Mouse (Mus musculus): ENCODE measurements at regions not wholly inside any gene's neighbourhood (a gene's known extent, or its start where the extent isn't known, plus 50 kb on each side); places are given as distances from the start of the nearest gene placed in this dataset.

- peak; percentile 41 to 52 for ATAC-seq (replicated peaks in 1 of 2; ENCODE audit: insufficient read depth in 1 of 2, low FRiP score in 2 of 2, low TSS enrichment in 1 of 2, low read depth in 1 of 2, poor library complexity in 2 of 2, severe bottlenecking in 2 of 2)
Observed at GRCm38 (mm10) chr5:138875180-138876076, 55.5 kb downstream of the Gm5294 start.

GRCm38 (mm10) chr5:138881649-138882226 is 61.9 kb downstream of the Gm5294 start:
- no peak for ATAC-seq (replicated peaks in 1 of 2; ENCODE audit: insufficient read depth in 1 of 2, low FRiP score in 2 of 2, low TSS enrichment in 1 of 2, low read depth in 1 of 2, poor library complexity in 2 of 2, severe bottlenecking in 2 of 2)

- ATAC-seq (replicated peaks in 1 of 2; ENCODE audit: insufficient read depth in 1 of 2, low FRiP score in 2 of 2, low TSS enrichment in 1 of 2, low read depth in 1 of 2, poor library complexity in 2 of 2, severe bottlenecking in 2 of 2) = no peak
Observed at GRCm38 (mm10) chr5:138883573-138883972, 63.7 kb downstream of the Gm5294 start.

- no peak for ATAC-seq (replicated peaks in 1 of 2; ENCODE audit: insufficient read depth in 1 of 2, low FRiP score in 2 of 2, low TSS enrichment in 1 of 2, low read depth in 1 of 2, poor library complexity in 2 of 2, severe bottlenecking in 2 of 2)
Observed at GRCm38 (mm10) chr5:138885905-138886304, 66.0 kb downstream of the Gm5294 start.

- ATAC-seq (replicated peaks in 1 of 2; ENCODE audit: insufficient read depth in 1 of 2, low FRiP score in 2 of 2, low TSS enrichment in 1 of 2, low read depth in 1 of 2, poor library complexity in 2 of 2, severe bottlenecking in 2 of 2) = no peak
Observed at GRCm38 (mm10) chr5:138888749-138889148, 68.9 kb downstream of the Gm5294 start.

- ATAC-seq (replicated peaks in 1 of 2; ENCODE audit: insufficient read depth in 1 of 2, low FRiP score in 2 of 2, low TSS enrichment in 1 of 2, low read depth in 1 of 2, poor library complexity in 2 of 2, severe bottlenecking in 2 of 2) = no peak
Observed at GRCm38 (mm10) chr5:138889760-138890159, 69.9 kb downstream of the Gm5294 start.

GRCm38 (mm10) chr5:138894496-138894895 is 74.6 kb downstream of the Gm5294 start:
- ATAC-seq (replicated peaks in 1 of 2; ENCODE audit: insufficient read depth in 1 of 2, low FRiP score in 2 of 2, low TSS enrichment in 1 of 2, low read depth in 1 of 2, poor library complexity in 2 of 2, severe bottlenecking in 2 of 2) = no peak

- 0 out of 4 replicates have a peak, but pooled peaks of 1 of the 2 experiments have one; percentile 37 for ATAC-seq (replicated peaks in 1 of 2; ENCODE audit: insufficient read depth in 1 of 2, low FRiP score in 2 of 2, low TSS enrichment in 1 of 2, low read depth in 1 of 2, poor library complexity in 2 of 2, severe bottlenecking in 2 of 2)
Observed at GRCm38 (mm10) chr5:138897255-138897654, 77.4 kb downstream of the Gm5294 start.

GRCm38 (mm10) chr5:138898440-138898839 is 78.6 kb downstream of the Gm5294 start:
- ATAC-seq (replicated peaks in 1 of 2; ENCODE audit: insufficient read depth in 1 of 2, low FRiP score in 2 of 2, low TSS enrichment in 1 of 2, low read depth in 1 of 2, poor library complexity in 2 of 2, severe bottlenecking in 2 of 2) = no peak

- ATAC-seq (replicated peaks in 1 of 2; ENCODE audit: insufficient read depth in 1 of 2, low FRiP score in 2 of 2, low TSS enrichment in 1 of 2, low read depth in 1 of 2, poor library complexity in 2 of 2, severe bottlenecking in 2 of 2) = no peak
Observed at GRCm38 (mm10) chr5:138900952-138901599, 81.2 kb downstream of the Gm5294 start.

GRCm38 (mm10) chr5:138902316-138902715 is 82.4 kb downstream of the Gm5294 start:
- no peak for ATAC-seq (replicated peaks in 1 of 2; ENCODE audit: insufficient read depth in 1 of 2, low FRiP score in 2 of 2, low TSS enrichment in 1 of 2, low read depth in 1 of 2, poor library complexity in 2 of 2, severe bottlenecking in 2 of 2)

- no peak for ATAC-seq (replicated peaks in 1 of 2; ENCODE audit: insufficient read depth in 1 of 2, low FRiP score in 2 of 2, low TSS enrichment in 1 of 2, low read depth in 1 of 2, poor library complexity in 2 of 2, severe bottlenecking in 2 of 2)
Observed at GRCm38 (mm10) chr5:138911769-138912710, 85.1 kb downstream of the Pdgfa start.

GRCm38 (mm10) chr5:138912711-138913105 is 84.5 kb downstream of the Pdgfa start:
- ATAC-seq (replicated peaks in 1 of 2; ENCODE audit: insufficient read depth in 1 of 2, low FRiP score in 2 of 2, low TSS enrichment in 1 of 2, low read depth in 1 of 2, poor library complexity in 2 of 2, severe bottlenecking in 2 of 2) = no peak

GRCm38 (mm10) chr5:138915068-138915467 is 82.1 kb downstream of the Pdgfa start:
- no peak for ATAC-seq (replicated peaks in 1 of 2; ENCODE audit: insufficient read depth in 1 of 2, low FRiP score in 2 of 2, low TSS enrichment in 1 of 2, low read depth in 1 of 2, poor library complexity in 2 of 2, severe bottlenecking in 2 of 2)

- no peak for ATAC-seq (replicated peaks in 1 of 2; ENCODE audit: insufficient read depth in 1 of 2, low FRiP score in 2 of 2, low TSS enrichment in 1 of 2, low read depth in 1 of 2, poor library complexity in 2 of 2, severe bottlenecking in 2 of 2)
Observed at GRCm38 (mm10) chr5:138915496-138915895, 81.7 kb downstream of the Pdgfa start.

- ATAC-seq (replicated peaks in 1 of 2; ENCODE audit: insufficient read depth in 1 of 2, low FRiP score in 2 of 2, low TSS enrichment in 1 of 2, low read depth in 1 of 2, poor library complexity in 2 of 2, severe bottlenecking in 2 of 2) = no peak
Observed at GRCm38 (mm10) chr5:138920156-138920845, 76.9 kb downstream of the Pdgfa start.

GRCm38 (mm10) chr5:138922116-138922515 is 75.1 kb downstream of the Pdgfa start:
- ATAC-seq (replicated peaks in 1 of 2; ENCODE audit: insufficient read depth in 1 of 2, low FRiP score in 2 of 2, low TSS enrichment in 1 of 2, low read depth in 1 of 2, poor library complexity in 2 of 2, severe bottlenecking in 2 of 2) = no peak
